Mouse (Mus musculus) CH12.LX (cell line): ENCODE measurements around the gene Pam16. TPM values are rescaled to one million over a fixed set of nuclear protein-coding genes. Genes with fewer than 3 reads are reported as not detected.

ENCODE experiments used
- DNase-seq: peaks from one replicate; pipeline ENCODE4 v3.0.0-alpha.2; 2013; ENCODE audit errors: extremely low read depth
- H3K27ac ChIP-seq: 2 replicates; pipeline ENCODE4 v1.5.1; 2012; ENCODE audit warnings: low read depth, mild to moderate bottlenecking, control low read depth, moderate library complexity; ENCODE audit not compliant: insufficient read depth
- H3K27me3 ChIP-seq: replicated peaks from 2 replicates; pipeline ENCODE3; 2012; ENCODE audit warnings: inconsistent platforms
- H3K36me3 ChIP-seq, 2 experiments: replicated peaks in 1 of 2; 2 replicates each; pipeline versions ENCODE3 to v1.6.1; 2012; ENCODE audit warnings: inconsistent platforms in 1 of 2, low read length in 1 of 2, mild to moderate bottlenecking in 1 of 2, mixed read lengths in 1 of 2, moderate library complexity in 1 of 2; ENCODE audit not compliant: control insufficient read depth in 1 of 2, insufficient read depth in 1 of 2
- H3K4me1 ChIP-seq, 2 experiments: 2 replicates each; pipeline ENCODE4 v1.6.1; 2012; ENCODE audit warnings: inconsistent platforms in 1 of 2, moderate library complexity in 1 of 2; ENCODE audit not compliant: insufficient read depth in 2 of 2, control insufficient read depth in 1 of 2
- H3K4me2 ChIP-seq: 2 replicates; pipeline ENCODE4 v1.6.1; 2012; ENCODE audit warnings: low read depth, mild to moderate bottlenecking, control low read depth; ENCODE audit not compliant: poor library complexity, insufficient read depth, severe bottlenecking
- H3K4me3 ChIP-seq, 3 experiments: fragments of 150-350 bp in 1 of 3; sonication (generic) in 1 of 3; replicated peaks in 1 of 3; 2 replicates each; pipeline versions ENCODE3 to v1.5.1; 2011 to 2012; ENCODE audit warnings: low read depth in 2 of 3, low read length in 2 of 3, mild to moderate bottlenecking in 2 of 3, moderate library complexity in 2 of 3, control low read depth in 1 of 3, improper control_type of control experiment in 1 of 3, inconsistent platforms in 1 of 3, mixed read lengths in 1 of 3; ENCODE audit not compliant: poor library complexity in 1 of 3
- H3K79me2 ChIP-seq: replicated peaks from 2 replicates; pipeline ENCODE4 v1.6.1; 2012; ENCODE audit warnings: mild to moderate bottlenecking, moderate library complexity; ENCODE audit not compliant: control insufficient read depth, poor library complexity, insufficient read depth, severe bottlenecking; ENCODE audit errors: extremely low read depth
- H3K9ac ChIP-seq: 2 replicates; pipeline ENCODE4 v1.6.1; 2012; ENCODE audit warnings: low read depth, mild to moderate bottlenecking, control low read depth, moderate library complexity; ENCODE audit not compliant: insufficient read depth
- H3K9me3 ChIP-seq: replicated peaks from 2 replicates; pipeline ENCODE3; 2012; ENCODE audit warnings: low read length, inconsistent platforms, mixed read lengths
- CHD1 ChIP-seq: IDR thresholded peaks from 2 replicates; pipeline ENCODE4 v1.6.1; 2012; ENCODE audit warnings: low read depth, low read length, improper control_type of control experiment, inconsistent platforms
- CTCF ChIP-seq, 2 experiments: IDR thresholded peaks in 1 of 2; conservative IDR thresholded peaks in 1 of 2; 2 replicates each; pipeline ENCODE4 v1.5.1; 2011 to 2012; ENCODE audit warnings: low read depth in 2 of 2, low read length in 2 of 2, improper control_type of control experiment in 1 of 2, inconsistent platforms in 1 of 2, mild to moderate bottlenecking in 1 of 2, moderate library complexity in 1 of 2
- E2F4 ChIP-seq: IDR thresholded peaks from 2 replicates; pipeline ENCODE4 v1.6.1; 2011; ENCODE audit warnings: low read depth, low read length, improper control_type of control experiment; ENCODE audit not compliant: insufficient replicate concordance
- ELF1 ChIP-seq: IDR thresholded peaks from 2 replicates; pipeline ENCODE4 v1.6.1; 2014; ENCODE audit warnings: low read depth, mild to moderate bottlenecking, inconsistent platforms, low read length, improper control_type of control experiment
- EP300 ChIP-seq: IDR thresholded peaks from 2 replicates; pipeline ENCODE4 v1.6.1; 2011; ENCODE audit warnings: low read length, improper control_type of control experiment
- HCFC1 ChIP-seq: IDR thresholded peaks from 2 replicates; pipeline ENCODE4 v1.6.1; 2012; ENCODE audit warnings: low read depth, mild to moderate bottlenecking, inconsistent platforms, low read length, improper control_type of control experiment
- IRF4 ChIP-seq: IDR thresholded peaks from 2 replicates; pipeline ENCODE4 v1.6.1; 2014; ENCODE audit warnings: low read depth, mild to moderate bottlenecking, inconsistent platforms, low read length, improper control_type of control experiment
- JUN ChIP-seq: IDR thresholded peaks from 2 replicates; pipeline ENCODE4 v1.6.1; 2011; ENCODE audit warnings: low read depth, mild to moderate bottlenecking, low read length, improper control_type of control experiment, moderate library complexity; ENCODE audit not compliant: insufficient read depth
- JUND ChIP-seq: conservative IDR thresholded peaks from 2 replicates; pipeline ENCODE4 v1.6.1; 2011; ENCODE audit warnings: low read depth, low read length, improper control_type of control experiment
- KAT2A ChIP-seq: IDR thresholded peaks from 2 replicates; pipeline ENCODE4 v1.6.1; 2012; ENCODE audit warnings: low read length, improper control_type of control experiment, inconsistent platforms; ENCODE audit not compliant: insufficient replicate concordance
- MAX ChIP-seq: IDR thresholded peaks from 2 replicates; pipeline ENCODE4 v1.6.1; 2011; ENCODE audit warnings: low read length, improper control_type of control experiment
- MEF2A ChIP-seq: IDR thresholded peaks from 2 replicates; pipeline ENCODE4 v1.6.1; 2014; ENCODE audit warnings: low read depth, mild to moderate bottlenecking, inconsistent platforms, low read length, improper control_type of control experiment, borderline replicate concordance
- MXI1 ChIP-seq: IDR thresholded peaks from 2 replicates; pipeline ENCODE4 v1.6.1; 2011; ENCODE audit warnings: mild to moderate bottlenecking, low read depth, low read length, improper control_type of control experiment
- PAX5 ChIP-seq: IDR thresholded peaks from 2 replicates; pipeline ENCODE4 v1.6.1; 2012; ENCODE audit warnings: low read length, inconsistent platforms, mixed read lengths
- POLR2A ChIP-seq: IDR thresholded peaks from 2 replicates; pipeline ENCODE4 v1.6.1; 2011; ENCODE audit warnings: low read depth, mild to moderate bottlenecking, improper control_type of control experiment, low read length
- POLR2AphosphoS2 ChIP-seq: IDR thresholded peaks from 2 replicates; pipeline ENCODE4 v1.6.1; 2011; ENCODE audit warnings: low read depth, low read length, improper control_type of control experiment
- RAD21 ChIP-seq: IDR thresholded peaks from 2 replicates; pipeline ENCODE4 v1.6.1; 2011; ENCODE audit warnings: low read depth, mild to moderate bottlenecking, low read length, improper control_type of control experiment, moderate library complexity
- RCOR1 ChIP-seq: conservative IDR thresholded peaks from 2 replicates; pipeline ENCODE4 v1.6.1; 2012; ENCODE audit warnings: low read depth, mild to moderate bottlenecking, inconsistent platforms, low read length, improper control_type of control experiment
- SIN3A ChIP-seq: IDR thresholded peaks from 2 replicates; pipeline ENCODE4 v1.6.1; 2012; ENCODE audit warnings: low read length, improper control_type of control experiment, inconsistent platforms
- SMC3 ChIP-seq: IDR thresholded peaks from 2 replicates; pipeline ENCODE4 v1.6.1; 2011; ENCODE audit warnings: low read depth, low read length, improper control_type of control experiment
- TBP ChIP-seq: conservative IDR thresholded peaks from 2 replicates; pipeline ENCODE4 v1.6.1; 2011; ENCODE audit warnings: low read depth, low read length, improper control_type of control experiment
- UBTF ChIP-seq: IDR thresholded peaks from 2 replicates; pipeline ENCODE4 v1.6.1; 2012; ENCODE audit warnings: low read depth, mild to moderate bottlenecking, inconsistent platforms, low read length, improper control_type of control experiment, moderate library complexity
- USF1 ChIP-seq: IDR thresholded peaks from 2 replicates; pipeline ENCODE4 v1.6.1; 2014; ENCODE audit warnings: low read depth, mild to moderate bottlenecking, inconsistent platforms, low read length, improper control_type of control experiment
- ZNF384 ChIP-seq: IDR thresholded peaks from 2 replicates; pipeline ENCODE4 v1.6.1; 2012; ENCODE audit warnings: low read depth, low read length, improper control_type of control experiment, inconsistent platforms
- dilution Hi-C: fragments of 300-500 bp; cut with MboI; formaldehyde crosslinking; loops from 2 replicates; pipeline ENCODE4 v1.14.3; 2020; ENCODE audit warnings: low sequenced_read_pairs; ENCODE audit not compliant: extremely low pct_unique_long_range_greater_than_20kb, extremely low pct_ligation_motif_present
- in situ Hi-C: fragments of 300-500 bp; cut with MboI; formaldehyde crosslinking; loops from 3 replicates; pipeline ENCODE4 v1.14.3; 2019; ENCODE audit warnings: low sequenced_read_pairs, low pct_ligation_motif_present, low pct_unique_long_range_greater_than_20kb, mixed read lengths
- polyA plus RNA-seq: library from polyadenylated mRNA; unstranded; fragments of >175 nt; gene quantifications from 2 replicates; pipeline ENCODE4 v1.2.1, GENCODE M21; 2012; ENCODE audit warnings: low read depth; ENCODE audit not compliant: insufficient read length
- total RNA-seq, 2 experiments: library from RNA; depleted of rRNA; stranded (reverse); fragments of 300-350 nt in 1 of 2; fragments of >200 nt in 1 of 2; gene quantifications; 2 replicates each; pipeline ENCODE4 v1.2.3; 2012 to 2014

The Pam16 gene
- total and polyA plus RNA-seq, 3 experiments, result 11.6 to 152 (median 103) TPM

GRCm38 (mm10) chr16:4655764-4656570 lies 31.2 kb upstream of the Pam16 start:
- Histone ChIP-seq H3K9ac (no peak overlapping the region), H3K4me1 (peaks cover 0 to 22% of the 10 kb centered on the region in 2 experiments; a peak in 2 of 4 replicates), H3K9me3 (no peaks in the 10 kb centered on the region), H3K27me3 (no peaks in the 10 kb centered on the region)
- in situ Hi-C loops (no loop called here), dilution Hi-C loops (no loop called here)
- DNase-seq, result peak; percentile 31
- TF ChIP-seq CTCF (conservative IDR thresholded peaks at IDR 0.05 in 1 of 2, IDR thresholded peaks at IDR 0.05 in 1 of 2; ENCODE audit: low read depth in 2 of 2, low read length in 2 of 2) (peak in 1 of 2 experiments; percentile 36; a peak in 2 of 4 replicates), HCFC1 (no peak)
- TF ChIP-seq, all 38 proteins: peak for 1
- Histone ChIP-seq H3K27ac (no peak overlapping the region), H3K36me3 (peaks cover 62 to 90% of the 10 kb centered on the region in 2 experiments), H3K4me3 (no peak overlapping the region), H3K79me2 (no peaks in the 10 kb centered on the region), H3K4me2 (no peak overlapping the region)

GRCm38 (mm10) chr16:4655251-4655734 lies 30.5 kb upstream of the Pam16 start:
- Histone ChIP-seq H3K79me2 (no peaks in the 10 kb centered on the region), H3K9ac (no peak overlapping the region), H3K36me3 (peaks cover 62 to 91% of the 10 kb centered on the region in 2 experiments), H3K4me1 (peaks cover 0 to 22% of the 10 kb centered on the region in 2 experiments; a peak in 2 of 4 replicates), H3K27ac (no peak overlapping the region), H3K4me3 (no peak overlapping the region), H3K27me3 (no peaks in the 10 kb centered on the region), H3K4me2 (no peak overlapping the region), H3K9me3 (no peaks in the 10 kb centered on the region)
- in situ Hi-C loops (no loop called here), dilution Hi-C loops (no loop called here)
- DNase-seq, result no peak
- TF ChIP-seq SIN3A (no peak), POLR2A (no peak), CHD1 (no peak), E2F4 (no peak), IRF4 (no peak), KAT2A (no peak), SMC3 (peak; percentile 43), HCFC1 (no peak), MEF2A (no peak), UBTF (no peak), MXI1 (no peak), CTCF (conservative IDR thresholded peaks at IDR 0.05 in 1 of 2, IDR thresholded peaks at IDR 0.05 in 1 of 2; ENCODE audit: low read depth in 2 of 2, low read length in 2 of 2) (peak in 1 of 2 experiments; percentile 45; a peak in 2 of 4 replicates), JUN (no peak), ELF1 (no peak), RCOR1 (no peak), PAX5 (no peak), USF1 (no peak), POLR2AphosphoS2 (no peak), EP300 (no peak), MAX (no peak), JUND (no peak), TBP (no peak), ZNF384 (no peak), RAD21 (peak; percentile 29)
